Mouse (Mus musculus): ENCODE results near the gene Bid. TPM values are rescaled to one million over a fixed set of nuclear protein-coding genes. Genes with fewer than 3 reads are reported as not detected.
"Not testable (repeated sequence)": the region's sequence is repeated elsewhere in the genome, so short reads cannot be mapped to it uniquely, and the experiment has no call there.

Gene Bid
- polyA plus RNA-seq, 1 experiment from 2014 or later: 19.4 TPM

- DNase-seq (ENCODE audit: low spot score): no peak
- H3K27ac ChIP-seq (replicated peaks): no peak overlapping the region
- 90% methylated on average over 6 of the region's 6 CpGs for WGBS
- H3K27me3 ChIP-seq (replicated peaks; ENCODE audit: low read depth, poor library complexity, severe bottlenecking): no peaks in the 10 kb centered on the region
- peaks cover 8% of the 10 kb centered on the region; the same call in 1 of the 2 replicates for H3K9me3 ChIP-seq
- H3K4me1 ChIP-seq: no peaks in the 10 kb centered on the region
- H3K36me3 ChIP-seq (replicated peaks): peaks cover 86% of the 10 kb centered on the region
- no peak overlapping the region for H3K4me3 ChIP-seq
These were observed 32.2 kb downstream of the Bid start for GRCm38 (mm10) chr6:120884436-120884835.

GRCm38 (mm10) chr6:120879046-120879445, 37.6 kb downstream of the Bid start:
- Histone ChIP-seq H3K4me1 (no peaks in the 10 kb centered on the region), H3K36me3 (replicated peaks) (peaks cover 75% of the 10 kb centered on the region)
- 78% methylated on average over 5 of the region's 5 CpGs for WGBS

GRCm38 (mm10) chr6:120873874-120874273, 42.8 kb downstream of the Bid start:
- 89% methylated on average over 9 of the region's 9 CpGs for WGBS

More at GRCm38 (mm10) chr6:120879046-120879445, 37.6 kb downstream of the Bid start:
- no peak for DNase-seq (ENCODE audit: low spot score)
- Histone ChIP-seq H3K27me3 (replicated peaks; ENCODE audit: low read depth, poor library complexity, severe bottlenecking) (no peaks in the 10 kb centered on the region), H3K4me3 (no peak overlapping the region), H3K27ac (replicated peaks) (no peak overlapping the region), H3K9me3 (peaks cover 8% of the 10 kb centered on the region; the same call in 1 of the 2 replicates)

GRCm38 (mm10) chr6:120871286-120871685, 45.4 kb downstream of the Bid start:
- no peak overlapping the region for H3K27ac ChIP-seq (replicated peaks)
- no peaks in the 10 kb centered on the region for H3K27me3 ChIP-seq (replicated peaks; ENCODE audit: low read depth, poor library complexity, severe bottlenecking)
- no peak for DNase-seq (ENCODE audit: low spot score)
- no peak overlapping the region for H3K4me3 ChIP-seq
- H3K9me3 ChIP-seq: no peaks in the 10 kb centered on the region
- no peaks in the 10 kb centered on the region for H3K4me1 ChIP-seq
- H3K36me3 ChIP-seq (replicated peaks): peaks cover 37% of the 10 kb centered on the region
- 88% methylated on average over 2 of the region's 2 CpGs for WGBS

More at GRCm38 (mm10) chr6:120873874-120874273, 42.8 kb downstream of the Bid start:
- H3K27ac ChIP-seq (replicated peaks): no peak overlapping the region
- no peak overlapping the region for H3K4me3 ChIP-seq
- no peaks in the 10 kb centered on the region for H3K4me1 ChIP-seq
- H3K27me3 ChIP-seq (replicated peaks; ENCODE audit: low read depth, poor library complexity, severe bottlenecking): no peaks in the 10 kb centered on the region
- H3K36me3 ChIP-seq (replicated peaks): peaks cover 44% of the 10 kb centered on the region
- H3K9me3 ChIP-seq: no peaks in the 10 kb centered on the region
- DNase-seq (ENCODE audit: low spot score): no peak

- Histone ChIP-seq H3K27ac (replicated peaks) (no peak overlapping the region), H3K27me3 (replicated peaks; ENCODE audit: low read depth, poor library complexity, severe bottlenecking) (no peaks in the 10 kb centered on the region), H3K4me1 (no peaks in the 10 kb centered on the region), H3K36me3 (replicated peaks) (peaks cover 54% of the 10 kb centered on the region), H3K4me3 (no peak overlapping the region), H3K9me3 (no peaks in the 10 kb centered on the region)
- no peak for DNase-seq (ENCODE audit: low spot score)
- WGBS: 71% methylated on average over 1 of the region's 1 CpGs
These were observed 47.8 kb downstream of the Bid start for GRCm38 (mm10) chr6:120868824-120869223.

GRCm38 (mm10) chr6:120866051-120866814, 50.4 kb downstream of the Bid start:
- Histone ChIP-seq H3K4me1 (no peaks in the 10 kb centered on the region), H3K27me3 (replicated peaks; ENCODE audit: low read depth, poor library complexity, severe bottlenecking) (no peaks in the 10 kb centered on the region), H3K4me3 (no peak overlapping the region), H3K27ac (replicated peaks) (no peak overlapping the region), H3K36me3 (replicated peaks) (peaks cover 64% of the 10 kb centered on the region), H3K9me3 (no peaks in the 10 kb centered on the region)
- WGBS: 91% methylated on average over 9 of the region's 9 CpGs
- DNase-seq (ENCODE audit: low spot score): no peak

- no peak overlapping the region for H3K27ac ChIP-seq (replicated peaks)
- H3K4me1 ChIP-seq: 0 out of 2 replicates have a peak, but pooled peaks cover 4% of the 10 kb centered on the region
- H3K4me3 ChIP-seq: no peak overlapping the region
- H3K9me3 ChIP-seq: no peaks in the 10 kb centered on the region
- no peaks in the 10 kb centered on the region for H3K27me3 ChIP-seq (replicated peaks; ENCODE audit: low read depth, poor library complexity, severe bottlenecking)
- WGBS: 95% methylated on average over 3 of the region's 3 CpGs
- peaks cover 57% of the 10 kb centered on the region for H3K36me3 ChIP-seq (replicated peaks)
- DNase-seq (ENCODE audit: low spot score): no peak
These were observed 56.6 kb downstream of the Bid start for GRCm38 (mm10) chr6:120860079-120860478.

GRCm38 (mm10) chr6:120858217-120858711, 58.4 kb downstream of the Bid start:
- DNase-seq (ENCODE audit: low spot score): peak; percentile 27
- 64% methylated on average over 8 of the region's 8 CpGs for WGBS
- Histone ChIP-seq H3K4me1 (0 out of 2 replicates have a peak, but pooled peaks cover 4% of the 10 kb centered on the region), H3K27me3 (replicated peaks; ENCODE audit: low read depth, poor library complexity, severe bottlenecking) (no peaks in the 10 kb centered on the region), H3K36me3 (replicated peaks) (peaks cover 57% of the 10 kb centered on the region), H3K27ac (replicated peaks) (no peak overlapping the region), H3K9me3 (no peaks in the 10 kb centered on the region), H3K4me3 (no peak overlapping the region)

- Histone ChIP-seq H3K36me3 (replicated peaks) (peaks cover 69% of the 10 kb centered on the region), H3K27ac (replicated peaks) (no peak overlapping the region), H3K4me1 (0 out of 2 replicates have a peak, but pooled peaks cover 4% of the 10 kb centered on the region), H3K9me3 (no peaks in the 10 kb centered on the region), H3K27me3 (replicated peaks; ENCODE audit: low read depth, poor library complexity, severe bottlenecking) (no peaks in the 10 kb centered on the region), H3K4me3 (no peak overlapping the region)
- no peak for DNase-seq (ENCODE audit: low spot score)
- WGBS: 92% methylated on average over 10 of the region's 10 CpGs
These were observed 62.2 kb downstream of the Bid start for GRCm38 (mm10) chr6:120854413-120854812.

GRCm38 (mm10) chr6:120850720-120851119, 65.9 kb downstream of the Bid start:
- not testable (repeated sequence) for H3K9me3 ChIP-seq; H3K4me3 ChIP-seq; H3K4me1 ChIP-seq; H3K27me3 ChIP-seq (replicated peaks; ENCODE audit: low read depth, poor library complexity, severe bottlenecking); H3K27ac ChIP-seq (replicated peaks); DNase-seq (ENCODE audit: low spot score)
- peaks cover 70% of the 10 kb centered on the region for H3K36me3 ChIP-seq (replicated peaks)

Other genes with a start within 250 kb of the Bid start
- 0.20 and 0.28 TPM in 2 replicates for gene Slc25a18, start 143.3 kb downstream of the Bid start, polyA plus RNA-seq (2016; fragmentation: Nextera tagmentation; extraction: Ambion mirVana)
- 116 and 117 TPM in 2 replicates for gene Atp6v1e1, start 94.1 kb downstream of the Bid start, polyA plus RNA-seq (2016; fragmentation: Nextera tagmentation; extraction: Ambion mirVana)
- gene Bcl2l13, start 80.6 kb downstream of the Bid start, polyA plus RNA-seq (2016; fragmentation: Nextera tagmentation; extraction: Ambion mirVana): 45.1 and 49.7 TPM in 2 replicates
- gene Mical3, start 214.1 kb upstream of the Bid start, polyA plus RNA-seq (2016; fragmentation: Nextera tagmentation; extraction: Ambion mirVana): 9.9 and 10.4 TPM in 2 replicates

Data from embryonic facial prominence, embryonic 10.5 days (tissue).